Mouse (Mus musculus) layer of hippocampus, postnatal 25 days (tissue): ENCODE results near the gene Acyp1. TPM values are rescaled to one million over a fixed set of nuclear protein-coding genes. Genes with fewer than 3 reads are reported as not detected.

Experiments used
- DNase-seq, 2 experiments: peaks; one replicate each; pipeline ENCODE4 v3.0.0; 2022; ENCODE audit warnings: mixed read lengths in 2 of 2, low spot score in 1 of 2; ENCODE audit errors: extremely low spot score in 1 of 2
- total RNA-seq, 2 experiments: library from RNA; stranded (reverse); gene quantifications; 2 replicates each; pipeline ENCODE4 v1.2.3; 2021

Acyp1 gene
- total RNA-seq: 10 to 100 TPM; 34.3 to 37.7 TPM

GRCm38 (mm10) chr12:85287809-85288485, at the start of gene Acyp1:
Acyp1 (minus strand) TSS chr12:85288438.
- no peak for DNase-seq

DNA sequence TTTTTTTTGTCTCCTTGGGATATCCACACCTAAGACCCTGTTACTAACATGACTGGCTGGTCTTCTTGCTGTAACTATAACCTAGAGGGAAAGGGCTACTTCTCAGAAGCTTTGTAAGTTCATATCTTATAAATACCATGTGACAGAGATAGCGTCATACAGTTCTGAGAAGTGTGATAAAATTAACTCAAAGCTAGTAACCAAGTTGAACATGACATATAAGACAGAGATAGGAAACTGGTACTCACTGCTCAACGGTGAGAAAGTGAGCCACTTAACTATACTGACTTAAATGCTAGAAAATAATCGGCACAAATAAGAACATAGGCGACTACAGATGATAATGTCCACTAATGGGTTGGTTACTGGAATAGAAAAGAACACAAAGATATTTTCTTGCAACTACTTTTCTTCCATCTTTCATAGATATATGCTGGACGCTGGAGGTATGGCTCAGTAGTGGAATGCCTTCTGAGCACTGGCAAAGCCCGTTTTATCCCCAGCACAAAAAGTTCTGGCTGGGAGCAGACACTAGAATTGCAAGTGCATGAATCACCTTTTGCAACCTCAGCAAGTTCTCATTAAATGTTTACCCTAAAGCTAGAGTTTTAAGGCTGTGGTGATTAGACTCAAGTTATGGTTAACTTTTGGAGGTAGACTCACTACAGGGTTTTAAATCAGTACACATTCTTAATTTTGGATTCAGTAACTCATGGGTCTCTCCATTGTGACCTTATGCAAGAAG, 49.5 kb upstream of the Acyp1 start:
- DNase-seq: no peak

DNA sequence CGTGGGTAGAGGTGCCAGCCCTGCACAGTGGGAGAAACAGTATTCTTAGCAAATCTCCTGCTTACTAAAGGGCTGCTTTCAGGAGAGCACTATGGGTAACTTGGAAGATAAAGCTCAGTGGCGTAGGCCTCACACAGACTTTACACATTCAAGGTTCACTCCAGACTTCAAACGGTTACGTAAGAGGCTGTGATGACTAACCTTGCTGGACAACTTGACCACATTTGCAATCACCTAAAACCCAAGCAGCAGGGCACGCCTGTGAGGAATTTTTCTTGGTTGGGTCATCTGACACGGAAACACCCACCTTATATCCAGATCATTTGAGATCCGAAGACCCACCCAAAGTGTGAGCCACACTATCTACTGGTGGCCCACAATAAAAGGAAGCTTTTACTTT, 41.9 kb upstream of the Acyp1 start:
- no peak for DNase-seq

DNA sequence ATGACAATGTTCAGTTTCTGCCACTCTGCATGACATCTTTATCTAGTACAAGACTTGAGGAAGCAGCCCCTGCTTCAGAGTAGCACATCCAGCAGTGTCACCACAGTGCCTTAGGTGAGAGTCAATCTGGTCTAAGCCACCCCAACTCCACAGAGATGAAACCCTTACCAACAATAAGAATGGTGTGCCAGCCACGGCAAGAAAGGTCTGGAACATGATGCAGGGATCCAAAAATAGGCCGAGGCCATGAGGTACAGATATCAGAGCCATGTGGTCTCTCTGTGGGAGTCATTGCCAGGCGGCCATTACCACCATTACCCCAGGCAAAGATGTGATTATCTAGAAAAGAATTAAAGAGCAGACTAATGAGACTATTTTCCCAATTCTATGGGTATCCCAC, 20.4 kb upstream of the Acyp1 start:
- DNase-seq: no peak

DNA sequence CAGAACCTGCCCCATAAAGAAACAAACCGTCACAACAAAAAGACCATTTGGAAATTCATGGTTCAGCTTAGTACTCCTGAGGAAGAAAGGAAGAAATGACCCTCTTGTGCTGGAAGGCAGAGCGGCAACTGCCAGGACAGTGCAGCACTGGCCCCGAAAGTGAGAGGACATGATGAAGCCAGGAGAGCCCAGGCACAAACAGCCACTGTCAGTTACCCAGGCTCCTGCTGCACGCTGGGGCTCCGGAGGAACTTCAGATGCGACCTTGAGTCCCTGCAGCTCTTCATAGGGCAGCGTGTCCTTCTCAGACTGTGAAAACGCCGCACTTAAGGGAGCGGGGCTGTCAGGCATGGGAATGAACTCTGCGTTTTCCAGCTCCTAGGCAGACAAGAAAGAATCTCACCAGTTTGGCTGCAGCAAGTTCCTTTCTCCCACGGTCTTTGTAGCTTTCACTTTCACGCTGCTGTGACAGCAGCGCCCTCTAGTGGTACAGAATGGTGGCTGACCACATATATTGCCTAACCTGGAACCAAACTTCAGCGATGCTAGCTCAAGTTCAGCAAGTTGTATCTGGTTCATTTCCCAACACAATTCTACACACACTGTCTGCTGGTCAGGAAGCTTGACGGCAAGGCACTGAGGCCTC, 17.1 kb upstream of the Acyp1 start:
- peak; percentile 73 to 90 for DNase-seq

DNA sequence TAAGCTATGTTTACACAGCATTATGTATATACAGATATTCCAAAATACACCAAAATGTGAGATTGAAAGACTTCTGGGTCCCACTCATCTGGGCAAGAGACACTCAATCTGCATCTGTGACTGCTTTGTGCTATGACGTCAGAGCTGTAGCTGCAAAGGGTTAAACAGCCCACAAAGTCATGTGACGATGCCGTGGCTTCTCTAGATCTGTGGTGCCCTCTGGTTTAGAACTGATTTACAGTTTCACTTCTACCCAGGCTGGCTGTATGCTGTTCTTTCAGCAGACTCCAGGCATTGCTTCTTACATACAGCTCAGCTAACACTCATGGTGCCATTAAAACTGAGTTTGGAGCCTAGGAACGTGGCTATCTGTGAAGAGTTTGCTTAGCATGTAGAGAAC, 16.5 kb upstream of the Acyp1 start:
- no peak for DNase-seq

- DNase-seq: no peak
Observed at GRCm38 (mm10) chr12:85303256-85303655, 15.0 kb upstream of the Acyp1 start.

DNA sequence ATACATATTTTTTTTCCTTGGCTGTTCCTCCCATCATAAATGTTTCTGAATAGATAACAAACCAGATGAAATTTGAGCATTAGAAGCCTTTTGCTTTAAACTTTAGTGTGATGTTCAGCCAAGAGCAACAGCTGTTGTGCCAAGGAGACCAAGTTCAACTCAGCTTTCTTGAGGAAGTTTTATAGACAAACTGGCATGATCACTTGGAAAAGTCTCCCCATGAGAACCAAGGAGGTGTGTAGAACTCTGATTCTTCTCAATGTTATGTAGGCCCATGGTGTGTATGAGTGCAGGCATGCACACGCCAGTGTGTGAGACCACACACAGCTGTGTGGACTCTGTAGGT, 10.6 kb upstream of the Acyp1 start:
- no peak for DNase-seq

GRCm38 (mm10) chr12:85298127-85298834, 10.0 kb upstream of the Acyp1 start:
- no peak for DNase-seq

DNA sequence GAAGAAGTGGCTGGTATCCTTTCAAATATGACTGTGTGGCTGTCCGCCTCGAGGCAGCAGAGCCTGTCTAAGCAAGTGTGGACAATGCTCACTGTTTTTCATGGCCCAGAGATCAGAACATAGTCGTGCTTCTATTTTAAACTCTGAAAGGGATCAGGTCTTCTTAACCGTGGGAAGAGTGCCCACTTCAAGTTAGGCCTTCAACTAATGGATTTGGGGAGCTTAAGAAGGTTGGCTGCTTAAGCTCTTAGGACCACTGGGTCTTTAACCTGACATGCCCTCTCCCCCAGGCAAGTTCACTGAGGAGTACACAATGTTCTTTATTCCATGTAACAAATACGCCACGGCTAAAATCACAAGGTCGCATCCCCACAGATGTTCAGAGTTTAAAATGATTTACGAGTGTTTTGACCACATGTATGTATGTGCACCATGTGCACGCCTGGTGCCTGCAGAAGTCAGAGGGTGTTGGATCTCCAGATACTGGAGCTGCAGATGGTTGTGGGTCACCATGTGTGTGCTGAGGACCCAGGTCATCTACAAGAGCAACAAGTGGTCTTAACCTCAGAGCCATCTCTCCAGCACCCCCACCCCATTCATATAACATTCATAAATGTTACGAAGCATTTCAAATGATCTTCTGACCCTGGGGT, 9.2 kb upstream of the Acyp1 start:
- DNase-seq: no peak

GRCm38 (mm10) chr12:85296915-85297314, 8.7 kb upstream of the Acyp1 start:
- DNase-seq: no peak

GRCm38 (mm10) chr12:85295506-85295905, 7.3 kb upstream of the Acyp1 start:
- DNase-seq: no peak

- DNase-seq: no peak
Observed at GRCm38 (mm10) chr12:85292906-85293305, 4.7 kb upstream of the Acyp1 start.

DNA sequence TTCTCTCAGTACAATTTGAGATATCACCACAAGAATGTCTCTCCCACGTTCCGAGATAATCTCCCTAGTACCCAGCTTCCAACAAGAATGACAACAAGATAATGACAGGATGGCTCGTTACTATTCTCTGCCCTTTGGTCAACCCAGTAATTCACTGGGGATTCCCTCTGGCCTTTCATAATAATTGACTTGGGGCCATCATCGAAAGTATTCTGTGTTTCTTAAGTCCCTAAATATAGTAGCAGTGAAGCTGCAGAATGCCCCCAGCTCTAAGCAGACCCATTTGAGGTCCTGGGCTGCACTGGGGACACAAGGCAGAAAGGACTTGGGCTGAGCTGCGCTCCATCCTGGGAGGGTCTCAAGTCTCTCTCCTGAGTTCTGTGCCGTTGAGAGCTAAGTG, 4.0 kb upstream of the Acyp1 start:
- no peak for DNase-seq

DNA sequence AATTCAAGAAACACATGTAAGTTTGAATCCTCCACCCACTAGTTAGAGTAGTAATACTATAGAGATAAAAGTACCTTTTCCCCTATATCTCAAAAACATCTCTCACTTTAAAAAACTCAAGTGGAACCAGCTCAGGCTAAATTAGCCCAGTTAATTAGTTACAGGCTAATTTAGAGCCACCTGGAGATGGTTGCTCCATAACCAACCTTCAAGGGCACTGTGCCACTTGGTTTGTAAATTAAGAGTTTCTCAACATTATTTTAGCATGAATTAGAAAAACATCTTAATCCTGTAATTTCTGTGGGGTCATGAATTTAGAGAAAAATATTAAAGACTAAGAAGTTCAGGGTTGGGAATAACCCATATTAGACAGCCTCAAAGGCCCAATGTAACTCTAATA, 3.3 kb upstream of the Acyp1 start:
- no peak for DNase-seq

- DNase-seq: no peak
Observed at GRCm38 (mm10) chr12:85290633-85291032, 2.4 kb upstream of the Acyp1 start.

DNA sequence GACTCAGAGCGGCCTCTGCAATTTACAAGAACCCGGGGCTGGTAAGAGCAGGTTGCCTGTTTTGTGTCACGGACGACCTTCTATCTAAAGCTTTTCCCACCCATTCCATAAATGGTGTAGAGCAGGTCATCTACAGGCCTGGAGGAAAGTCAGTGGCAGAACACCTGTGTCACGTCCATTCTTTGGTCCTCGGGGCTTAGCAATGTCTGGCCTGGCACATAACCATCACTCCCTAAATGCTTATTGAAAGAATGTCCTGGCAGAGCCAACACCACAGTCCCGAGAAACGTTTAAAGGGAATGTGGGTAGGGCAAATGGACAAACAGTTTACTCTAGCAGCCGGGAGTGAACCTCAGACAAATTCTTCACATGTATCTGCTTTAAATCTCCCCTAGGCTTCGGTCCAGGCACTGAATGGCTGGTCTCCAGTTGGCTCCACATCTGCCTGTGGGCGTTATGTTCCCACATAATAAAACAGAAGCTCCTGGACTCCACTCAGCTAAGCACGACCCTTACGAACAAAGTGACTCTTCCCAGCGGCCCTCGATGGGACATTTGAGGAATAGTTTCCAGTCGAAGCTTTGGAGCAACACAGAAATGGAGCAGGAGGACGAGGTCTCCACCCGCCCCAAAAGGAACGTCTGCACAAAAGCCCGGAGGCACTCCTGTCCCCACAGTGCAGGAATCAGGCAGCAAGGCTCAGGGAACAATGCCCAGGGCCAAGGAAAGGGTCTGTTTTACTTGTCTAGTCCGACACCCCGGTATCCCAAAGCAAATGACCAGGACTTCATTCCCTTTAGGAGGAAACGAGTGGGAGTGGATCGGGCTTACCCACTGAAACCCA, 1.1 kb upstream of the Acyp1 start:
- DNase-seq: no peak

DNA sequence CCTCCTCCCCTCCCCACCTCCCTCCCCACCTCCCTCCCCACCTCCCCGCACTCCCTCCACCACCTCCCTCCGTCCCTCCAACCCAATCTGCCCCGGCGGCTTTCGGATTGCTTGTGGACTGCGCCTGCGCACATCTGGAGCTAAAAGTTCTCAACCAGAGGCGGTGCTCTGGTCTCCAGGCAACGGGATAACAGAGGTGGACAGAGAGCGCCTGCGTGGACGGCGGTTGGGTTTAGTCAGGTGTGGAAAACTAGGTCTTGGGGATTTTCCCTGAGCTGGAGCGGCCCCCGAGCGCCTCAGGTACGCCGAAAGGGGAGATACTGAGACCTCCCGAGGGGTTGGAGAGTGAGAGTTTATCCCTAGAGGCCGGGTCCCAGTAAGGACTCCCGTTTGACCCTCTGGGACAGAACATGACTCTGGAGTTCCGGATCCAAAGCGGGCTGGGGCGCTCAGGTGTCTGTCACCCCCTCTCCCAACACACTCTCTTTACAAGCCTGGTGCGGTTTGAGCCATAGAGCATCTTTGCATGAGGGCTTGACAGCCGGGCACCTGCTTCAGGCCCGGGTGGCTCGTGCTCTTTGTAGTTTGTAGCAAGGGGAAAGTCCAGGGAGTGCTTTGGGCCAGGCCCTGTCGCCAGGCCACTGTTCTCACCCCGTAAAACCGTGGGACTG, 383 bp upstream of the Acyp1 start, which contains the start of gene Zc2hc1c:
Gene Zc2hc1c, plus strand, starts transcription at position 106 of the 671 bp plus-strand sequence.
- DNase-seq: peak; percentile 31 to 62

DNA sequence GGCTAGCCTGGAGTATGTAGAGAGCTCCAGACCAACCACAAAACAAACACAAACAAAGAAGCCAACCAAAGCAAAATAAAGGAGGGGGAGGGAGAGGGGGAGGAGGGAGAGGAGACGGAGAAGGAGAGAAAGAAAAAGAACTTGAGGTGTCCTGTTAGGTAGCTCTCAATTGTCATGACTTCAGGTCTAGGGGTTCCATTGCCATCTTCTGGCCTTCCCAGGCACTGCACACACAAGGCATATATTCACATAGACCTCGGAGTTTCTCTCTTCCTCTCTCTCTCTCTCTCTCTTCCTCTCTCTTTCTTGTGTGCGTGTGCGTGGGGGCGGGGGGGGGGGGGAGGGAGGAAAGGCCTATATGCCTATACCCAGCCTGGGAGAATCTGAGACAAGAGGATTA, 1.3 kb downstream of the Acyp1 start:
- DNase-seq: no peak
